Mouse (Mus musculus) limb, embryonic 10.5 days (tissue): Measurements from ENCODE around the gene Prickle2. TPM values are rescaled to one million over a fixed set of nuclear protein-coding genes. Genes with fewer than 3 reads are reported as not detected.

Source experiments
- DNase-seq: peaks from one replicate; pipeline ENCODE4 v3.0.0-alpha.2; 2017; ENCODE audit warnings: low spot score
- H3K27ac ChIP-seq: fragments of 300-500 bp; sonication (generic); 2 replicates; pipeline ENCODE4 v1.5.1; 2016; ENCODE audit warnings: mild to moderate bottlenecking
- H3K27me3 ChIP-seq: fragments of 300-500 bp; sonication (generic); 2 replicates; pipeline ENCODE4 v1.6.1; 2016; ENCODE audit warnings: low read depth, mild to moderate bottlenecking; ENCODE audit not compliant: poor library complexity, severe bottlenecking
- H3K36me3 ChIP-seq: fragments of 300-500 bp; sonication (generic); 2 replicates; pipeline ENCODE4 v1.6.1; 2016; ENCODE audit warnings: mild to moderate bottlenecking, moderate library complexity
- H3K4me1 ChIP-seq: fragments of 300-500 bp; sonication (generic); 2 replicates; pipeline ENCODE4 v1.6.1; 2016
- H3K4me3 ChIP-seq: fragments of 300-500 bp; sonication (generic); 2 replicates; pipeline ENCODE4 v1.5.1; 2016; ENCODE audit warnings: mild to moderate bottlenecking, moderate library complexity
- H3K9me3 ChIP-seq: fragments of 300-500 bp; sonication (generic); replicated peaks from 2 replicates; pipeline ENCODE4 v1.6.1; 2016; ENCODE audit warnings: mild to moderate bottlenecking
- WGBS: fragments of 180-500 bp; shearing (Covaris S2); methylation state at CpG from one replicate; pipeline ENCODE4 v1.1.7; 2016; 5-methylcytosine and 5-hydroxymethylcytosine counted together
- polyA plus RNA-seq: library from polyadenylated mRNA; unstranded; fragments of >200 nt; fragmentation: Nextera tagmentation; extraction: Ambion mirVana; gene quantifications from 2 replicates; pipeline ENCODE4 v1.2.1, GENCODE M21; 2016

Gene Prickle2
- polyA plus RNA-seq, 1 experiment from 2014 or later = 4.5 TPM

- no peaks in the 10 kb centered on the region for H3K9me3 ChIP-seq
- DNase-seq = no peak
- H3K4me3 ChIP-seq = no peak overlapping the region
- H3K4me1 ChIP-seq = no peaks in the 10 kb centered on the region
- WGBS = 74% methylated on average over 7 of the region's 7 CpGs
- H3K27me3 ChIP-seq = no peaks in the 10 kb centered on the region
- no peak overlapping the region for H3K27ac ChIP-seq
- no peaks in the 10 kb centered on the region for H3K36me3 ChIP-seq
Observed at GRCm38 (mm10) chr6:92346729-92347128, 359.2 kb downstream of the Prickle2 start.

GRCm38 (mm10) chr6:92345151-92345550 is 360.8 kb downstream of the Prickle2 start:
- Histone ChIP-seq H3K27me3 (no peaks in the 10 kb centered on the region), H3K27ac (no peak overlapping the region), H3K4me3 (no peak overlapping the region), H3K36me3 (no peaks in the 10 kb centered on the region), H3K9me3 (no peaks in the 10 kb centered on the region), H3K4me1 (no peaks in the 10 kb centered on the region)
- 87% methylated on average over 2 of the region's 2 CpGs for WGBS
- DNase-seq = no peak

DNA sequence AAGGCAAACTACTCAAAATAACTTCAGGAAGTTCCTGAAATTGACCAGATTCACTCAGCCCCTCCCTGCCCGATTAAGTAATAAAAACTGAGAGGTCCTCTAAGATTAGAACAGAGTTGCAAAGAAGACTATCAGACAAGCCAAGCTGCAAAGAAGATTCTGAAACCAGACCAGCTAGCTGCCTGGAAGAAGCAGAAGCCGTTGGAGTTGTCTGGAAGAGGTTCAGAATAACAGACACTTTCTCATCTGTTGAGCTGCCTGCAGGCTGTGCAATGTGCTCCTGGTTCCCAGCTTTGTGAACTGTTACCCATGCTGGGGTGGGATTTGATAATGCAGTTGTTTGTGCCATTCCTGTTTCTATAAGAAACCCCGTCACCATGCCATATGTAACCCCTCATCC is 361.4 kb downstream of the Prickle2 start:
- no peak for DNase-seq
- H3K27me3 ChIP-seq = no peaks in the 10 kb centered on the region
- no peak overlapping the region for H3K4me3 ChIP-seq
- no peaks in the 10 kb centered on the region for H3K9me3 ChIP-seq
- H3K27ac ChIP-seq = no peak overlapping the region
- no peaks in the 10 kb centered on the region for H3K4me1 ChIP-seq
- WGBS = 89% methylated on average over 3 of the region's 3 CpGs
- H3K36me3 ChIP-seq = no peaks in the 10 kb centered on the region

Other genes with a start within 250 kb of the Prickle2 start
- gene A730049H05Rik, start 110.3 kb upstream of the Prickle2 start, polyA plus RNA-seq = 0.30 and 0.39 TPM in 2 replicates
- not detected in 2 replicates for gene Gm15737, start 163.2 kb upstream of the Prickle2 start, polyA plus RNA-seq
- 2.5 and 3.0 TPM in 2 replicates for gene Adamts9, start 237.3 kb upstream of the Prickle2 start, polyA plus RNA-seq